Mouse (Mus musculus): ENCODE data around the gene I830077J02Rik. TPM values are rescaled to one million over a fixed set of nuclear protein-coding genes. Genes with fewer than 3 reads are reported as not detected.

I830077J02Rik gene
- polyA plus RNA-seq, 1 experiment from 2014 or later: 1.4 TPM

Other genes starting within 250 kb of the I830077J02Rik start
- 30.6 and 32.6 TPM in 2 replicates for gene Ddx20, start 245.1 kb downstream of the I830077J02Rik start, polyA plus RNA-seq (2015; fragmentation: Nextera tagmentation; extraction: Ambion mirVana)
- 5.2 and 6.7 TPM in 2 replicates for gene Inka2, start 228.1 kb downstream of the I830077J02Rik start, polyA plus RNA-seq (2015; fragmentation: Nextera tagmentation; extraction: Ambion mirVana)
- 95.4 and 99.2 TPM in 2 replicates for gene Rap1a, start 131.3 kb downstream of the I830077J02Rik start, polyA plus RNA-seq (2015; fragmentation: Nextera tagmentation; extraction: Ambion mirVana)
- 3.5 and 4.1 TPM in 2 replicates for gene Adora3, start 61.8 kb downstream of the I830077J02Rik start, polyA plus RNA-seq (2015; fragmentation: Nextera tagmentation; extraction: Ambion mirVana)
- gene Tmigd3, start 61.8 kb downstream of the I830077J02Rik start, polyA plus RNA-seq (2015; fragmentation: Nextera tagmentation; extraction: Ambion mirVana): 0.27 and 0.34 TPM in 2 replicates
- 110 and 122 TPM in 2 replicates for gene Wdr77, start 26.7 kb upstream of the I830077J02Rik start, polyA plus RNA-seq (2015; fragmentation: Nextera tagmentation; extraction: Ambion mirVana)
- gene Atp5f1, start 27.4 kb upstream of the I830077J02Rik start, polyA plus RNA-seq (2015; fragmentation: Nextera tagmentation; extraction: Ambion mirVana): 380 and 404 TPM in 2 replicates
- gene Ovgp1, start 41.0 kb upstream of the I830077J02Rik start, polyA plus RNA-seq (2015; fragmentation: Nextera tagmentation; extraction: Ambion mirVana): 0.92 and 1.5 TPM in 2 replicates
- 17.7 and 35.0 TPM in 2 replicates for gene Pifo, start 82.0 kb upstream of the I830077J02Rik start, polyA plus RNA-seq (2015; fragmentation: Nextera tagmentation; extraction: Ambion mirVana)
- gene Chil5, start 100.2 kb upstream of the I830077J02Rik start, polyA plus RNA-seq (2015; fragmentation: Nextera tagmentation; extraction: Ambion mirVana): 0.16 TPM in 1 of 2 replicates, not detected in the other
- gene Chia1, start 180.6 kb upstream of the I830077J02Rik start, polyA plus RNA-seq (2015; fragmentation: Nextera tagmentation; extraction: Ambion mirVana): 0.42 and 0.59 TPM in 2 replicates
- gene Chil3, start 234.9 kb upstream of the I830077J02Rik start, polyA plus RNA-seq (2015; fragmentation: Nextera tagmentation; extraction: Ambion mirVana): 0.18 TPM in 1 of 2 replicates, not detected in the other

Data from embryonic facial prominence, embryonic 15.5 days (tissue).